Mouse (Mus musculus): ENCODE measurements around the gene Ctnna3. TPM values are rescaled to one million over a fixed set of nuclear protein-coding genes. Genes with fewer than 3 reads are reported as not detected.
"Not testable (repeated sequence)": the region's sequence is repeated elsewhere in the genome, so short reads cannot be mapped to it uniquely, and the experiment has no call there.

The Ctnna3 gene
- polyA plus RNA-seq, 1 experiment from 2014 or later = not detected

DNA sequence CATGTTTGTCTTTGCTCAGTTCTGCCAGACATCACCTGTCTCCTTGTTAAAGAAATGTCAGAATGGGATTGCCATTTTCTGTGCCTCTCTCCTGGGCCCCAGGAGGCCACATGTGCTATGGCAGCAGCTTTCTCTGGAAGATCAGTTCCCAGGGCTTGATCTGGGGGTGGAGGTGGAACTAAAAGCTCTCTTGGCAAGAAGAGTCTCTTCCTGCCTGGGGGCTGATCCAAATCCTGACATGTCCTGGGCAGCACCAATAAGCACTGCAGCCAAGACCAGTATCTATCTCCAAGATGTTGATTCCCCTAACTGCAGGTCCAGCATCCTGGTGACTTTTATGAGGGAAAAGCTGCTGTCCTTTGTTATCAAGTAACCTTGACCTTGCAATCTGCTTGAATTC lies 1583.6 kb downstream of the Ctnna3 start:
- no peaks in the 10 kb centered on the region for H3K4me1 ChIP-seq
- H3K27me3 ChIP-seq (ENCODE audit: low read depth, poor library complexity, severe bottlenecking) = no peaks in the 10 kb centered on the region
- no peak for DNase-seq (ENCODE audit: low spot score)
- no peaks in the 10 kb centered on the region for H3K9me3 ChIP-seq (replicated peaks)
- no peak overlapping the region for H3K27ac ChIP-seq
- no peaks in the 10 kb centered on the region for H3K36me3 ChIP-seq
- no peak overlapping the region for H3K4me3 ChIP-seq

DNA sequence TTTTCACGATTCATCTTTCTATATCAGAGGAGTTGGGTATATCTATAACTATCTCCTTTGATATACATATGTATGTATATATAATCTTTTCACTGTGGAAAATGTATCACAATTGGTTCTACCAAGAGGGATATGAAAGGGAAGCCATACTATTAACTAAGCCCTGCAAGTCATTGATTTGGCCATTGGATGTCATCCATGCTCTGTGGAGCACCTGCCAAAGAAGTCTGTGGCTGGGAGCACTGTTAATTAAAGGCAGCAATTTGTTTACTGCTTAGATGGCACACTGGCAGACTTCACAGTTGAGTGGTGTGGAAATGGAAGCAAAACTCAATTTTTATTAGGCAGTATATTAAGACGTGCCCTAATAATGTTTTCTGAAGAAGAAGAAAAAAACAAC lies 1592.8 kb downstream of the Ctnna3 start:
- Histone ChIP-seq H3K27me3 (ENCODE audit: low read depth, poor library complexity, severe bottlenecking) (no peaks in the 10 kb centered on the region), H3K27ac (no peak overlapping the region), H3K4me3 (no peak overlapping the region), H3K9me3 (replicated peaks) (no peaks in the 10 kb centered on the region), H3K4me1 (no peaks in the 10 kb centered on the region), H3K36me3 (no peaks in the 10 kb centered on the region)
- no peak for DNase-seq (ENCODE audit: low spot score)
- 92% methylated on average over 2 of the region's 2 CpGs for WGBS

DNA sequence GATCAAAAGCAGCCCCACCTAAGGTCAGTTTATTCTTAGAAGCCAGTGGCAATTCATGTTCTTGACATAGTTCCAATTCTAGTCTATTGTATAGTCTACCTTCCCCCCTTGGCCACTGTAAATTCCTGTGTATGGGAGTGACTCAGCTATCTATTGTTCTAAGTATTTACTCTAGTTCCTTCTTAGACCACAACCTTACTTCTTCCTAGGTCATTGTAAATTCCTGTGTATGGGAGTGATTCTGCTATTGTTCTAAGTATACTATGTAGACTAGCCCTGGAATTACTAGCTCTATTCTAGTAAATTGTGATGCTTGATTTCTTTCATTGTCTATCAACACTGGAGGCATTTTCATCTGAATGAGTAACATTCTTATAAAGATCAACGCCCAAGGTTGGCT lies 1603.6 kb downstream of the Ctnna3 start:
- not testable (repeated sequence) for H3K4me1 ChIP-seq; H3K27me3 ChIP-seq (ENCODE audit: low read depth, poor library complexity, severe bottlenecking); H3K36me3 ChIP-seq; H3K4me3 ChIP-seq; H3K27ac ChIP-seq; H3K9me3 ChIP-seq (replicated peaks); DNase-seq (ENCODE audit: low spot score)
- 86% methylated on average over 1 of the region's 1 CpGs for WGBS

Other genes starting within 250 kb of the Ctnna3 start
- gene Mypn, start 226.1 kb upstream of the Ctnna3 start, polyA plus RNA-seq (2016; fragmentation: Nextera tagmentation; extraction: Ambion mirVana) = 0.19 and 0.25 TPM in 2 replicates
- 44.3 and 48.6 TPM in 2 replicates for gene Herc4, start 186.3 kb upstream of the Ctnna3 start, polyA plus RNA-seq (2016; fragmentation: Nextera tagmentation; extraction: Ambion mirVana)
- 6.4 and 6.9 TPM in 2 replicates for gene Sirt1, start 48.4 kb upstream of the Ctnna3 start, polyA plus RNA-seq (2016; fragmentation: Nextera tagmentation; extraction: Ambion mirVana)
- 7.9 and 9.7 TPM in 2 replicates for gene Dnajc12, start 47.7 kb upstream of the Ctnna3 start, polyA plus RNA-seq (2016; fragmentation: Nextera tagmentation; extraction: Ambion mirVana)
- not detected in 2 replicates for gene Gm7075, start 8.3 kb upstream of the Ctnna3 start, polyA plus RNA-seq (2016; fragmentation: Nextera tagmentation; extraction: Ambion mirVana)

Measured in limb, embryonic 10.5 days (tissue).